Mouse (Mus musculus): ENCODE data around the gene Ezr. TPM values are rescaled to one million over a fixed set of nuclear protein-coding genes. Genes with fewer than 3 reads are reported as not detected.

The Ezr gene
- polyA plus RNA-seq, 1 experiment = 35.9 TPM

DNA sequence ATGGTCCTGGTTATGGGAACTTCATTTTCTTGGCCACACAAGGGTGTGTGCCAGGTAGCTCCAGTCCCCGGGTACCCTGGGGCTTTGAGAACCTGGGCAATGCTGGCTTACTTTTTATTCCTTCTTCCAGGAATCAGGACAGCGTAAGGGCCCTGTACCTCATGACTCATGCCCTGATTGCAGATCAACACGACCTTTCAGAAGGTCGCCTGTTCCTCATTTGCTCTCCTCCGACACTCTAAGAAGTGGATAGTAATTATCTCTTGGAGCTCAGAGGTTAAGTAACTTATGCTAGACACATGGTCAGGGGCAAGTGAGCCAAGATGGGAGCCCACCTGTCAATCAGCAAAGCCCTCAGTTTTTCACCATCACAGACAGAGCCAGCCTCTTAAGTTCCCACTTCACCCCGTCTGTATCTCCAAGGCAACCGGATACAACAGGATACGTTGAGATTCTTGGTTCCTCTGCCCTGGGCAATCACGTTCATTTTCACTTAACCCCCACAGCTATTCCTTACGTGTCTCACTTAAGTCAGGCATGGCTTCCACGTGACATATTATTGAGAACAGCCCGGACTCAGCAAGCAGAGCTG, 11.7 kb upstream of the Ezr start:
- Histone ChIP-seq H3K4me3 (no peak overlapping the region), H3K36me3 (ENCODE audit: control insufficient read depth, insufficient read depth) (no peaks in the 10 kb centered on the region), H3K27me3 (ENCODE audit: control insufficient read depth, insufficient read depth, insufficient read length) (no peaks in the 10 kb centered on the region), H3K4me2 (ENCODE audit: low read depth) (no peak overlapping the region), H3K79me2 (ENCODE audit: control insufficient read depth, insufficient read depth) (no peaks in the 10 kb centered on the region), H3ac (ENCODE audit: control insufficient read depth, insufficient read length) (no peak overlapping the region)
- TF ChIP-seq POLR2A (IDR thresholded peaks at IDR 0.05; ENCODE audit: insufficient read length, low read depth) = no peak
- TF ChIP-seq TCF3 (IDR thresholded peaks at IDR 0.05; ENCODE audit: insufficient read length, low read depth) = no peak
- TF ChIP-seq USF1 (IDR thresholded peaks at IDR 0.05; ENCODE audit: low read depth) = no peak
- no peak for TF ChIP-seq CEBPB (IDR thresholded peaks at IDR 0.05; ENCODE audit: insufficient read depth, poor library complexity, severe bottlenecking)
- no peak for TF ChIP-seq E2F4 (IDR thresholded peaks at IDR 0.05; ENCODE audit: insufficient read depth)
- TF ChIP-seq MAX (IDR thresholded peaks at IDR 0.05; ENCODE audit: low read depth) = no peak
- TF ChIP-seq POLR2AphosphoS2 (IDR thresholded peaks at IDR 0.05; ENCODE audit: insufficient read length, low read depth) = no peak
- TF ChIP-seq SRF (IDR thresholded peaks at IDR 0.05; ENCODE audit: control insufficient read depth, insufficient read length, low read depth) = no peak
- TF ChIP-seq TCF12 (IDR thresholded peaks at IDR 0.05; ENCODE audit: insufficient read depth, poor library complexity, severe bottlenecking) = no peak
- no peak for TF ChIP-seq REST (IDR thresholded peaks at IDR 0.05; ENCODE audit: insufficient read depth, insufficient read length)
- TF ChIP-seq MYOG (IDR thresholded peaks at IDR 0.05; ENCODE audit: control insufficient read depth in 1 of 3, insufficient read depth in 1 of 3, insufficient read length in 2 of 3, low read depth in 2 of 3) = no peak
- TF ChIP-seq MYOD1 (IDR thresholded peaks at IDR 0.05; ENCODE audit: control insufficient read depth in 1 of 3, insufficient read length in 2 of 3, low read depth in 2 of 3) = no peak

DNA sequence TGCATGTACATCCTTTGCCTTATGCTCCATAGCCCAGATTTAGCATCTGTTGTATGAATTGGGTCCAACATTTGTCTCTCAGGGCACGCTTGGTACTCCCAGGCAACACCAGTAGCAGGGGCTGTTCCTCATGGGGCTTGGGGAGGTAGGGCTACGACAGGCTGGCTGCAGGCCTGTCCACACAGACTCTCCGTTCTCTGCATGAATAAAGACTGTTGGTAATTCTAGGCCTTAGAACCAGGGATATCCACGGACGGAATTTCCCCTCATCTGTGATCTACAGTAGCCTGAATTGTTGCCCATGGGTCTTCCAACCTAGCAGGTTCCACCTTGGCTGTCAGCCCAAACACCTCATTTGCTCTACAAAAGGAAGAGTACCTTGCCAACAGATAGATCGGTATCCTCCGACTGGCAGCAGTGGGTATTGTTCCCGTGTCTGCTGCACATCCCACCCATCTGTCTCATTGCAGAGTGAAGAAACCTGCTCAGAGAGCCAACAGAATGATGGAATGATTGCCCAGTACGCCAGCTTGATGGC, 7.1 kb upstream of the Ezr start:
- Histone ChIP-seq H3K36me3 (ENCODE audit: control insufficient read depth, insufficient read depth) (no peaks in the 10 kb centered on the region), H3ac (ENCODE audit: control insufficient read depth, insufficient read length) (no peak overlapping the region), H3K4me2 (ENCODE audit: low read depth) (no peak overlapping the region), H3K27me3 (ENCODE audit: control insufficient read depth, insufficient read depth, insufficient read length) (no peaks in the 10 kb centered on the region), H3K79me2 (ENCODE audit: control insufficient read depth, insufficient read depth) (no peaks in the 10 kb centered on the region), H3K4me3 (no peak overlapping the region)
- TF ChIP-seq SRF (IDR thresholded peaks at IDR 0.05; ENCODE audit: control insufficient read depth, insufficient read length, low read depth) = no peak
- no peak for TF ChIP-seq USF1 (IDR thresholded peaks at IDR 0.05; ENCODE audit: low read depth)
- no peak for TF ChIP-seq CEBPB (IDR thresholded peaks at IDR 0.05; ENCODE audit: insufficient read depth, poor library complexity, severe bottlenecking)
- TF ChIP-seq TCF3 (IDR thresholded peaks at IDR 0.05; ENCODE audit: insufficient read length, low read depth) = no peak
- no peak for TF ChIP-seq MYOG (IDR thresholded peaks at IDR 0.05; ENCODE audit: control insufficient read depth in 1 of 3, insufficient read depth in 1 of 3, insufficient read length in 2 of 3, low read depth in 2 of 3)
- no peak for TF ChIP-seq TCF12 (IDR thresholded peaks at IDR 0.05; ENCODE audit: insufficient read depth, poor library complexity, severe bottlenecking)
- TF ChIP-seq POLR2A (IDR thresholded peaks at IDR 0.05; ENCODE audit: insufficient read length, low read depth) = no peak
- no peak for TF ChIP-seq MYOD1 (IDR thresholded peaks at IDR 0.05; ENCODE audit: control insufficient read depth in 1 of 3, insufficient read length in 2 of 3, low read depth in 2 of 3)
- TF ChIP-seq POLR2AphosphoS2 (IDR thresholded peaks at IDR 0.05; ENCODE audit: insufficient read length, low read depth) = no peak
- no peak for TF ChIP-seq E2F4 (IDR thresholded peaks at IDR 0.05; ENCODE audit: insufficient read depth)
- TF ChIP-seq REST (IDR thresholded peaks at IDR 0.05; ENCODE audit: insufficient read depth, insufficient read length) = no peak
- no peak for TF ChIP-seq MAX (IDR thresholded peaks at IDR 0.05; ENCODE audit: low read depth)

DNA sequence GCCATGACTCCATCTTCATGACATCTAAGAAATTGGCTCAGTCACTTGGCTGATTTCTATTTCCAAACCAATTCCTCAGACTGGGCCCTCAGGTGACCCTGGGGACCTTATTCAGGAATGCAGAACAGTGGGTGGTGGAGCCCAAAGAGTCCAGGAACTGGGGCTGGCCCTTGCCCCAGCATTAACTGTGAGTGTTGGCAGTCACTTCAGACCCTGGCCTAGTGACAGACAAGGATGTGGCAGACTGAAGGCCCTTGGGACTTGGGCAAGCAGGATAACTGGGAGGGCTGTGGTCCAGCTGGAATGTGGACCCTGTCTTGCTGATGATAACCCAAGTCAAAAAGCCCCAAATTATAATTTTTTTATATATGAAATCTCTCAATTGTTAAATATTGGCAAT, 6.5 kb upstream of the Ezr start:
- H3ac ChIP-seq (ENCODE audit: control insufficient read depth, insufficient read length) = no peak overlapping the region
- H3K27me3 ChIP-seq (ENCODE audit: control insufficient read depth, insufficient read depth, insufficient read length) = no peaks in the 10 kb centered on the region
- TF ChIP-seq POLR2A (IDR thresholded peaks at IDR 0.05; ENCODE audit: insufficient read length, low read depth) (no peak), TCF3 (IDR thresholded peaks at IDR 0.05; ENCODE audit: insufficient read length, low read depth) (no peak), MYOD1 (IDR thresholded peaks at IDR 0.05; ENCODE audit: control insufficient read depth in 1 of 3, insufficient read length in 2 of 3, low read depth in 2 of 3) (no peak), REST (IDR thresholded peaks at IDR 0.05; ENCODE audit: insufficient read depth, insufficient read length) (no peak), CEBPB (IDR thresholded peaks at IDR 0.05; ENCODE audit: insufficient read depth, poor library complexity, severe bottlenecking) (no peak), MAX (IDR thresholded peaks at IDR 0.05; ENCODE audit: low read depth) (no peak), E2F4 (IDR thresholded peaks at IDR 0.05; ENCODE audit: insufficient read depth) (no peak), USF1 (IDR thresholded peaks at IDR 0.05; ENCODE audit: low read depth) (no peak), MYOG (IDR thresholded peaks at IDR 0.05; ENCODE audit: control insufficient read depth in 1 of 3, insufficient read depth in 1 of 3, insufficient read length in 2 of 3, low read depth in 2 of 3) (no peak)
- H3K4me2 ChIP-seq (ENCODE audit: low read depth) = no peak overlapping the region
- no peak overlapping the region for H3K4me3 ChIP-seq
- no peaks in the 10 kb centered on the region for H3K79me2 ChIP-seq (ENCODE audit: control insufficient read depth, insufficient read depth)
- no peaks in the 10 kb centered on the region for H3K36me3 ChIP-seq (ENCODE audit: control insufficient read depth, insufficient read depth)

DNA sequence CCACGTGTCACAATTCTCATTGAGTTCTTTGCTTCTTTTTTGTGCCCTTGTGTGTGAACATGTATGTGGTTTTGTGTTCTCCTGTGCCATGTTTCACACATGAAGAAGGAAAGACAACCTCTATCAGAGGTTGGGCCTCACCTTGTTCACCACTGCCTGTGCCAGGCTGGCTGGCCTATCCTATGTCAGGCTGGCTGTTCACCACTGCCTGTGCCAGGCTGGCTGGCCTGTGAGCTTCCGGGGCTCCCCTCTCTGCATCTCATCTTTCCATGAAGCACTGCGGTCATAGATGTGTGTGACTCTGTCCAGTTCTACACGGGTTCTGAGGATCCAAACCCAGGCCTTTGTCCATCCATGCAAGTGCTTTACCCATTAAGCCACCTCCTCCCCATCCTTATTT, 4.7 kb upstream of the Ezr start:
- no peak for TF ChIP-seq MYOG (IDR thresholded peaks at IDR 0.05; ENCODE audit: control insufficient read depth in 1 of 3, insufficient read depth in 1 of 3, insufficient read length in 2 of 3, low read depth in 2 of 3)
- no peak for TF ChIP-seq MAX (IDR thresholded peaks at IDR 0.05; ENCODE audit: low read depth)
- TF ChIP-seq TCF3 (IDR thresholded peaks at IDR 0.05; ENCODE audit: insufficient read length, low read depth) = no peak
- no peak for TF ChIP-seq TCF12 (IDR thresholded peaks at IDR 0.05; ENCODE audit: insufficient read depth, poor library complexity, severe bottlenecking)
- TF ChIP-seq MYOD1 (IDR thresholded peaks at IDR 0.05; ENCODE audit: control insufficient read depth in 1 of 3, insufficient read length in 2 of 3, low read depth in 2 of 3) = no peak
- TF ChIP-seq REST (IDR thresholded peaks at IDR 0.05; ENCODE audit: insufficient read depth, insufficient read length) = no peak
- no peak for TF ChIP-seq POLR2A (IDR thresholded peaks at IDR 0.05; ENCODE audit: insufficient read length, low read depth)
- no peak for TF ChIP-seq USF1 (IDR thresholded peaks at IDR 0.05; ENCODE audit: low read depth)
- TF ChIP-seq E2F4 (IDR thresholded peaks at IDR 0.05; ENCODE audit: insufficient read depth) = no peak
- no peak for TF ChIP-seq CEBPB (IDR thresholded peaks at IDR 0.05; ENCODE audit: insufficient read depth, poor library complexity, severe bottlenecking)
- TF ChIP-seq POLR2AphosphoS2 (IDR thresholded peaks at IDR 0.05; ENCODE audit: insufficient read length, low read depth) = no peak
- TF ChIP-seq SRF (IDR thresholded peaks at IDR 0.05; ENCODE audit: control insufficient read depth, insufficient read length, low read depth) = no peak
- H3K27me3 ChIP-seq (ENCODE audit: control insufficient read depth, insufficient read depth, insufficient read length) = no peaks in the 10 kb centered on the region
- peaks cover under 1% of the 10 kb centered on the region for H3K79me2 ChIP-seq (ENCODE audit: control insufficient read depth, insufficient read depth)
- H3K4me2 ChIP-seq (ENCODE audit: low read depth) = no peak overlapping the region
- no peak overlapping the region for H3K4me3 ChIP-seq
- no peaks in the 10 kb centered on the region for H3K36me3 ChIP-seq (ENCODE audit: control insufficient read depth, insufficient read depth)
- H3ac ChIP-seq (ENCODE audit: control insufficient read depth, insufficient read length) = no peak overlapping the region
